Mouse (Mus musculus) spleen, adult 12 weeks (tissue): ENCODE measurements around the gene Dnmt3b.
"Not testable (repeated sequence)": the region's sequence is repeated elsewhere in the genome, so short reads cannot be mapped to it uniquely, and the experiment has no call there.

Source experiments
- DNase-seq: peaks from one replicate; pipeline ENCODE4 v3.0.0; 2022; ENCODE audit warnings: low spot score

The Dnmt3b gene

GRCm38 (mm10) chr2:153638977-153639680 is 10.1 kb upstream of the Dnmt3b start:
- DNase-seq, result no peak

- DNase-seq, result no peak
These were observed 6.8 kb upstream of the Dnmt3b start for GRCm38 (mm10) chr2:153642496-153642895.

DNA sequence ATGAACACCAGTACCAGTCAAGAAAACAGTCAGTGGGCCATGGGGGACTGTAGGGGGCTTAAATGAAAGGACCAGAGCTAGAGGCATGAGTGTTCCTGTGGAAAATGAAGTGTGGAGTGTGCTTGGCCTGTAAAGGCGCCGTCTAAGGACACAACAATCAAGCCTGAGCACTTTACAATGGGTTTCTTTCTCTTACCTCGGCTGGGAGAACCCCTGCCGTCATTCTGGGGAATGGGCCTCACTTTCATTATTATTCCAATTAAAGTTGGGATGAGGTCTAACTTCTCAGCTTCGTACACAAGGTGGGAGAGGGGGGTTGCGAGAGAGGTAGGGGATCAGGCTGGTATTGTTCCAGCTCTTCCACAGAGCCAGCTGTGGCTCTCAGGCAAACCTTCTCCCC is 6.3 kb upstream of the Dnmt3b start:
- DNase-seq, result no peak

- DNase-seq, result no peak
These were observed 415 bp upstream of the Dnmt3b start for GRCm38 (mm10) chr2:153648773-153649297.

DNA sequence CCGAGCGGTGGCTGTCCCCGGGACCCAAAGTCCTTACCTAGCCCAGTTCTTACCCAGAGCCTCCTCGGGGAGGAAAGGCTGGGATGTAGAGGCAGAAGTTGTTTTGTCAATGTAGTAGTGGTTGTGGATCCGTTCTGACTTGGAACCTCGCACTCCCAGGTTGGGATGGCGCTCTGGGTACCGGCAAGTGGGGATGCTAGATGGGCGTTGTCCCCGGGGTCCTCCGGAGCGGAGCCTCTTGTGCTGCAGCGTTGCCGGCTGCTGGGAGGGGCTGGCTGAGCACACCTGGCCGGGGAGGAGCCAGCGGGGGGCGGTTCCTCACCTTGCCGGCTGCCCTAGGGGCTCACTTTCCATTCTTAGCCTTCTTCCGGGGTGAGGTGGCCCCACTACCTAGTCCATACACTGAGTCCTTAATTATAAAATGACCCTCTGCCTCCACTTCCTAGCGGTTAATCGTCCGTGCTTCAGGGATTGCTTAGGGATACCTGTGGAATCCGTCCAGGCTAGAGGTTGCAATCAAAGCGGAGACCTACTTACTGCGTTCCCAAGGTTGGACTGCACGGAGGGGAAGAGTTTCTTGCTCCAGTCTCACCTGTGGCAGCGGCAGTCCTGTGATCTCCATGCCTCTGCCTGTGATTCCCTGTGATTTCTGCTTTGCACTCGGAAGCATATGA is 901 bp downstream of the Dnmt3b start:
- no peak for DNase-seq

DNA sequence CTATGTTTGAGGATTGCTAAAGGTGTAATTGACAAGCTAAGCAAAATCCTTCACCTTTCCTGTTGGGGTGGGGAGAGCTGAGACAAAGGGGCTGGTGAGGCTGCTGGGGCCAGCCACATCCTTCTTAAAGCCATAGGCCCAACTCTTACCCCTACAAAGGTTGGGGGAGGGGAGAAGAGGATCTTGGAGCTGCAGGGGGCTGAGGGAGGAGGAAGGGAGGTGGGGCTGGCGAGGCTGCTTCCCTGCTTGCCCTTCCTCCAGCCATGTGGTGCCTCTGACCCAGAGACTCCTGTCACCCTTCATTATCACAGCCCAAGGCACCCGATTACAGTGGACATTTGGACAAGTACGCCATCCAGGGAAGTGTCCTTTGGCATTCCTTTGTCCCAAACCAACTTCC is 2.4 kb downstream of the Dnmt3b start:
- DNase-seq, result no peak

- DNase-seq, result not testable (repeated sequence)
These were observed 8.4 kb downstream of the Dnmt3b start for GRCm38 (mm10) chr2:153657659-153658058.

- no peak for DNase-seq
These were observed 11.4 kb downstream of the Dnmt3b start for GRCm38 (mm10) chr2:153660616-153661015.

- no peak for DNase-seq
These were observed 16.2 kb downstream of the Dnmt3b start for GRCm38 (mm10) chr2:153665401-153665800.

GRCm38 (mm10) chr2:153668754-153669376 is 19.6 kb downstream of the Dnmt3b start:
- no peak for DNase-seq

DNA sequence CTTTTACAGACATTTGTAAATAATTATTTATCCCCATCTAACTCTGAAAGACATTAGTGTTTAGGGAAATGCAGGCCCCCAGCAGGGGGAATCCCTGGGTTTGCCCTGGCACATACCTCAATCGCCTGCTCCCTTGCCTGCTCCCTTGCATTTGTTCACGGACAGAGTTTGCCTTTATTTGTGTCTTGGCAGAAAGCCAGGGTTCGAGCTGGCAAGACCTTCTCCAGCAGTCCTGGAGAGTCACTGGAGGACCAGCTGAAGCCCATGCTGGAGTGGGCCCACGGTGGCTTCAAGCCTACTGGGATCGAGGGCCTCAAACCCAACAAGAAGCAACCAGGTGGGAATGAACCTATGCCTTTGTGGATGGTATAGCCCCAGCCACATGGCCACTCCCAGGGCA is 20.9 kb downstream of the Dnmt3b start:
- no peak for DNase-seq

DNA sequence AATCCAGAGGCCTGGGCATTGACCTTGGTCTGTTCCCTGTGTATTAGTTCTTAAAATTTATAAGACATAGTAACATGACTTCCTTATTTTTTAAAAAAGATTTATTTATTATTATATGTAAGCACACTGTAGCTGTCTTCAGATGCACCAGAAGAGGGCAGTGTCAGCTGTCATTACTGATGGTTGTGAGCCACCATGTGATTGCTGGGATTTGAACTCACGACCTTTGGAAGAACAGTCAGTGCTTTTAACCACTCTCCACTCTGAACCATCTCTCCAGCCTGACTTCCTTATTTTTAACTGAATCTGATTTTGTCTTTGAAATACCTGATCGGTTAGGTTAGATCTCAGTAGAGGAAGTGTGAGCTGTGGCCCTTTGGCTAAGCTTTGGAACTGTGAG is 23.4 kb downstream of the Dnmt3b start:
- no peak for DNase-seq

- DNase-seq, result not testable (repeated sequence)
These were observed 26.1 kb downstream of the Dnmt3b start for GRCm38 (mm10) chr2:153675364-153675763.

GRCm38 (mm10) chr2:153676944-153677343 is 27.7 kb downstream of the Dnmt3b start:
- DNase-seq, result no peak

DNA sequence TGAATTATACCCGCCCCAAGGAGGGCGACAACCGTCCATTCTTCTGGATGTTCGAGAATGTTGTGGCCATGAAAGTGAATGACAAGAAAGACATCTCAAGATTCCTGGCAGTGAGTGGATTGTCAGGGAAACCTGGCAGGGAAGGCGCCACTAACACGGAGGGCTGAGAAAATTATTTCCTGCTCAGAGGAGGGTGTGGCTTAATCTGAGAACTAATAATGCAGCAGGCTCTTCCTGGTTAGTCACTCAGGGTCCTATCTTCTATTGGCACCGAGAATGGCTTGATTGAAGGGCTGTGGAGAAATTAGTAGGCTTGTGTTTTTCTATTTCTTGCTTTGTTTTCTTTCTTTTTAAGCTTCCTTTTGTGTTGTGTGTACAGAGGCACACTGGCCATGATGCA is 28.3 kb downstream of the Dnmt3b start:
- DNase-seq, result no peak

- no peak for DNase-seq
These were observed 30.7 kb downstream of the Dnmt3b start for GRCm38 (mm10) chr2:153679959-153680358.

GRCm38 (mm10) chr2:153693413-153693812 is 44.2 kb downstream of the Dnmt3b start:
- DNase-seq, result not testable (repeated sequence)

DNA sequence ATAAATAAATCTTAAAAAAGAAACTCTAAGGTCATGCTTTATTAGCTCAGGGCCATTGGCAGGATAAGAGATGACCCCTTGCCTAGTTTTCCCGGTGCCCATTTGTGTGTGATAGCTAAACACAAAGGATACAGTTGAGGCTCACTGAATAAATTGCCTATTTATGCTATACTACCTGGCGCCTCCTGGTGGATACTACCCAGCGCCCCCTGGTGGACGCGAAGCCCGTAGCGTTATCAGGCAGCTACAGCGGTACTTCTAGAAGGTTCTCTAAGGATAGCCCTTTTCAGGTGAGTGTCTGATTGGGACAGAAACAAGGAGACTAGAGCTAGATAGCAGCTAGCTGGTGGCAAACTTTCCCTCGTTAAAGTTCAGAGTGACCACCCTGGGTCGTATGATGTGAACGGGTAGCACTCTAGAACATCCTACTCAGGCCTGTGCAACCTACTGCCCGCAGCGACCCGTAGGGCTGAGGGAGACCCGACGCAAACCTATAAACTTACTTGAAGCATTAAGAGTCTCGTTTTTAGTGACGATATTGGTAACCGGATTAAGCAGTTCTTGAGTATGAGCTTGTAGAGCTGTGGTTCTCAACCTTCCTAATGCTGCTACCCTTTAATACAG is 45.3 kb downstream of the Dnmt3b start:
- peak; percentile 56 for DNase-seq

- no peak for DNase-seq
These were observed 47.1 kb downstream of the Dnmt3b start, which contains the start of gene Dnmt3c for GRCm38 (mm10) chr2:153696352-153696751. Dnmt3c (plus strand) TSS chr2:153696652.

GRCm38 (mm10) chr2:153703389-153703788 is 54.1 kb downstream of the Dnmt3b start:
- DNase-seq, result no peak

- DNase-seq, result no peak
These were observed 61.6 kb downstream of the Dnmt3b start for GRCm38 (mm10) chr2:153710701-153711330.

DNA sequence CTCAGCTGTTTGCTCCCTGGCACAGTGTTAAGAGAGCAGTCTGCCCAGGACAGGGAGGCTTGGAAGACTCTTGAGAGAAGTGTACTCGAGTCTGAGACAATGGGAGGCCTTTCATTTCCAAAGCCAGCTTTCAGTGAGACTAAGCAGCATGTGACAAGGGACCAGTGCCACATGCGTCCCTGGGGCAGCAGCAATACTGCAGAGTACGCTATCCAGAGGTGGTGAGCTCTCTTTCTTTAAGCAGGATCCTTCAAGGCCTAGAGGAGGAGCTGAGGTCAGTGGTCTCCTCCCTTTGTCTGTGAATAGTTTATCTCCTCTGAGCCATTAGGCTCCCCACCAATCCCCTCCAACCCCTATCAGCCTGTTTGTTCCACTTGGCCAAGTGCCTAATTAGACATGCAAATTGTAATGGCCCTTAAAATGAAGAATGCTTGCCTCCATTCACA is 63.4 kb downstream of the Dnmt3b start:
- no peak for DNase-seq
